Mouse (Mus musculus): Measurements from ENCODE around the gene Alkbh5.

DNA sequence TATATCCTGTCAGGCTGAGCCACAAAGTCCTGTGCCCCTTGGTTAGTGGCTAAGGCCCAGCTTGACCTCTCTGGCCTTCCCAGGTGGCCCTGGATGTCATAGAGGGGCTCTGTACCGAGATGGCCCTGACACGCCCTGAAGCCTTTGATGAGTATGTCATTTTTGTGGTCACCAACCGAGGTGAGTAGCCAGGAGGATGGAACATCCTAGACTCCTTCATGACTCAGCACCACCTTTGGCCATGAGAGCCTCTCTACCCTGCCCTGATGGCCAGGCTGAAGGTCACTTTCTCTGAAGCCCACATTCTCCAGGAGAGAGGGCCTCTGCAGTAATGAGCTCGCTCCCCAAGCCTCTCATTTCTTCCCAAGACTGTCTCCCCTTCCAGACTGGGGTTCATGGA is 17.9 kb upstream of the Alkbh5 start:
- TF ChIP-seq MAX (IDR thresholded peaks at IDR 0.05) (no peak), FOSL1 (IDR thresholded peaks at IDR 0.05; ENCODE audit: insufficient read depth, low read length, poor library complexity, severe bottlenecking) (no peak), CTCF (IDR thresholded peaks at IDR 0.05; ENCODE audit: control insufficient read depth, insufficient read depth, insufficient read length) (no peak), MYOG (IDR thresholded peaks at IDR 0.05; ENCODE audit: control insufficient read depth, extremely low read depth, insufficient read length) (no peak), USF1 (IDR thresholded peaks at IDR 0.05; ENCODE audit: low read depth) (no peak)
